Mouse (Mus musculus) neutrophil, adult 5-6 weeks (primary cell): ENCODE measurements around the gene Hoxb6. TPM values are rescaled to one million over a fixed set of nuclear protein-coding genes. Genes with fewer than 3 reads are reported as not detected.

ENCODE experiments used
- ATAC-seq: fragments of 151-379, 151-347 bp; 2 replicates; pipeline ENCODE4 v1.8.0; 2017; ENCODE audit warnings: mild to moderate bottlenecking, moderate TSS enrichment; ENCODE audit not compliant: insufficient number of reproducible peaks, poor library complexity, low FRiP score, severe bottlenecking; ENCODE audit errors: extremely low read depth
- total RNA-seq: library from RNA; stranded (forward); fragments of 200-1000 nt; gene quantifications from 2 replicates; pipeline ENCODE4 v1.2.3, GENCODE M21; 2017

Gene Hoxb6
- total RNA-seq, result not detected in 2 replicates

- no peak for ATAC-seq
These were observed at the start of gene Hoxb6 for GRCm38 (mm10) chr11:96291681-96292564. Gene Hoxb6, plus strand, starts transcription at chr11:96292476.

GRCm38 (mm10) chr11:96250901-96251300, 41.4 kb upstream of the Hoxb6 start:
- ATAC-seq, result no peak

GRCm38 (mm10) chr11:96251480-96252031, 40.7 kb upstream of the Hoxb6 start:
- ATAC-seq, result no peak

- ATAC-seq, result no peak
These were observed 39.6 kb upstream of the Hoxb6 start for GRCm38 (mm10) chr11:96252541-96253120.

GRCm38 (mm10) chr11:96254221-96254620, 38.1 kb upstream of the Hoxb6 start:
- ATAC-seq, result no peak

GRCm38 (mm10) chr11:96255111-96255995, 36.9 kb upstream of the Hoxb6 start:
- no peak for ATAC-seq

GRCm38 (mm10) chr11:96255996-96256445, 36.3 kb upstream of the Hoxb6 start:
- no peak for ATAC-seq

GRCm38 (mm10) chr11:96257141-96257540, 35.1 kb upstream of the Hoxb6 start:
- no peak for ATAC-seq

- ATAC-seq, result no peak
These were observed 33.2 kb upstream of the Hoxb6 start for GRCm38 (mm10) chr11:96259038-96259437.

- no peak for ATAC-seq
These were observed 32.8 kb upstream of the Hoxb6 start for GRCm38 (mm10) chr11:96259511-96259910.

- ATAC-seq, result no peak
These were observed 31.8 kb upstream of the Hoxb6 start for GRCm38 (mm10) chr11:96260310-96260970.

GRCm38 (mm10) chr11:96261323-96261890, 30.9 kb upstream of the Hoxb6 start:
- no peak for ATAC-seq

GRCm38 (mm10) chr11:96262262-96262830, 29.9 kb upstream of the Hoxb6 start:
- no peak for ATAC-seq

- no peak for ATAC-seq
These were observed 28.5 kb upstream of the Hoxb6 start for GRCm38 (mm10) chr11:96263636-96264389.

- no peak for ATAC-seq
These were observed 27.8 kb upstream of the Hoxb6 start for GRCm38 (mm10) chr11:96264390-96265020.

GRCm38 (mm10) chr11:96265954-96266353, 26.3 kb upstream of the Hoxb6 start:
- no peak for ATAC-seq
